In the genomic region with DNA sequence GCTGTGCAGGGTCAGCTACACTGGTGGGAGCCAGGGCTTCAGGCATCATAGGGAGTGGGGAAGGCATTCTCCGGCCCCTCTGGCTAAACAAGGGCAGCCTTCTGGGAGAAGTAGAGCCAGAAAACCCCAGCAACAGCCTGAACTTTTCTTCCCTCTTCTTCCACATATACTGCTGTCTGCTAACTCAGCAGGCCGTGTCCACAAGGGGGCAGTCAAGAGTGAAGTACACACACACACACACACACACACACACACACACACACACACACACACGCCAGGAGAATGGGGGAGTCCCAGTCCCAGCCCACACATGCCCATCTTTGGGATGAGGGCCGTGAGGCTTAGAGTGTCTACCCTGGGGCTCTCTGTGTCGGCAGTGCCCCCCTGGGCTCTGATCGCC, we compare ENCODE assay signal across 8 mouse cellular contexts.
A peak's percentile ranks its signal among the peaks of the same experiment; 100 is the strongest.
DNase-seq lines count a peak whose midpoint lies in the region; ATAC-seq and TF ChIP-seq lines count a peak whose summit lies in the region.

No protein-coding gene starts in this region.

- no peaks in the 10 kb centered on the region for H3K36me3 ChIP-seq in hindbrain, postnatal 0 days (ENCODE audit: insufficient read depth, low read length)
- H3K36me3 ChIP-seq in hindbrain, embryonic 14.5 days (replicated peaks; ENCODE audit: control insufficient read depth, insufficient read depth): no peaks in the 10 kb centered on the region
- H3K36me3 ChIP-seq in ES-E14 (ENCODE audit: control insufficient read depth, insufficient read depth, low read length, poor library complexity, severe bottlenecking): no peaks in the 10 kb centered on the region
- H3K36me3 ChIP-seq in liver, embryonic 12.5 days: no peaks in the 10 kb centered on the region
- H3K36me3 ChIP-seq in midbrain, embryonic 14.5 days (ENCODE audit: control insufficient read depth, insufficient read depth, low read length): no peaks in the 10 kb centered on the region

- peak; percentile 61 for TF ChIP-seq CTCF in hindbrain, postnatal 0 days (IDR thresholded peaks at IDR 0.05; ENCODE audit: low read depth)

- H3K4me3 ChIP-seq in hindbrain, postnatal 0 days (ENCODE audit: low read length): no peak overlapping the region
- H3K4me3 ChIP-seq in hindbrain, embryonic 14.5 days (replicated peaks; ENCODE audit: low read length): no peak overlapping the region
- 0 out of 4 replicates have a peak overlapping the region, but pooled peaks of 1 of the 2 experiments have one; percentile 3 for H3K4me3 ChIP-seq in ES-E14 (ENCODE audit: insufficient read depth in 1 of 2, low read depth in 1 of 2, low read length in 2 of 2, poor library complexity in 1 of 2, severe bottlenecking in 1 of 2)
- H3K4me3 ChIP-seq in liver, embryonic 12.5 days: peak overlapping the region; percentile 33
- no peak overlapping the region for H3K4me3 ChIP-seq in midbrain, embryonic 14.5 days (replicated peaks; ENCODE audit: low read depth, low read length)

- H3K27ac ChIP-seq in hindbrain, postnatal 0 days: no peak overlapping the region
- H3K27ac ChIP-seq in hindbrain, embryonic 14.5 days: no peak overlapping the region
- no peak overlapping the region for H3K27ac ChIP-seq in ES-E14 (ENCODE audit: insufficient read depth, low read depth, low read length, poor library complexity, severe bottlenecking)
- H3K27ac ChIP-seq in liver, embryonic 12.5 days: peak overlapping the region; percentile 81
- no peak overlapping the region for H3K27ac ChIP-seq in midbrain, embryonic 14.5 days (replicated peaks; ENCODE audit: low read depth, low read length)

- no peak for DNase-seq in hindbrain, postnatal 0 days (ENCODE audit: low spot score)
- DNase-seq in hindbrain, embryonic 14.5 days (ENCODE audit: low spot score): no peak
- DNase-seq in 416B (ENCODE audit: low read depth) (peak; percentile 55), ES-E14 (ENCODE audit: low read depth, low spot score) (peak; percentile 41)
- no peak for DNase-seq in ovary, adult 18-20 months (ENCODE audit: low spot score)
- no peak for DNase-seq in gastrocnemius, adult 18-20 months (ENCODE audit: low spot score)
- DNase-seq in midbrain, embryonic 14.5 days: no peak

- WGBS in hindbrain, postnatal 0 days: 84% methylated on average over 6 of the region's 6 CpGs
- WGBS in hindbrain, embryonic 14.5 days: 76% methylated on average over 6 of the region's 6 CpGs
- 33% methylated on average over 6 of the region's 6 CpGs for WGBS in liver, embryonic 12.5 days (ENCODE audit: insufficient replicate concordance)
- 82% methylated on average over 6 of the region's 6 CpGs for WGBS in midbrain, embryonic 14.5 days

- H3K4me1 ChIP-seq in hindbrain, postnatal 0 days (ENCODE audit: insufficient read depth, low read length): no peaks in the 10 kb centered on the region
- H3K4me1 ChIP-seq in hindbrain, embryonic 14.5 days (replicated peaks; ENCODE audit: control insufficient read depth, insufficient read depth, low read length): no peaks in the 10 kb centered on the region
- H3K4me1 ChIP-seq in ES-E14 (ENCODE audit: control insufficient read depth in 2 of 2, insufficient read depth in 2 of 2, low read length in 2 of 2, poor library complexity in 1 of 2): peaks cover 2 to 9% of the 10 kb centered on the region in 2 experiments; a peak in 1 of 4 replicates
- peaks cover 48% of the 10 kb centered on the region for H3K4me1 ChIP-seq in liver, embryonic 12.5 days
- H3K4me1 ChIP-seq in midbrain, embryonic 14.5 days (ENCODE audit: control insufficient read depth, insufficient read depth, low read length): no peaks in the 10 kb centered on the region

- no peak overlapping the region for H3K9ac ChIP-seq in hindbrain, postnatal 0 days (replicated peaks; ENCODE audit: low read length)
- no peak overlapping the region for H3K9ac ChIP-seq in hindbrain, embryonic 14.5 days
- no peak overlapping the region for H3K9ac ChIP-seq in ES-E14 (ENCODE audit: insufficient read depth, low read depth, low read length, poor library complexity, severe bottlenecking)
- H3K9ac ChIP-seq in liver, embryonic 12.5 days: 0 out of 2 replicates have a peak overlapping the region, but pooled peaks have one; percentile 8
- H3K9ac ChIP-seq in midbrain, embryonic 14.5 days (replicated peaks; ENCODE audit: low read length): no peak overlapping the region

- no peak overlapping the region for H3K4me2 ChIP-seq in hindbrain, postnatal 0 days (ENCODE audit: low read depth, low read length)
- no peak overlapping the region for H3K4me2 ChIP-seq in hindbrain, embryonic 14.5 days (replicated peaks)
- peak overlapping the region; percentile 65 for H3K4me2 ChIP-seq in liver, embryonic 12.5 days
- H3K4me2 ChIP-seq in midbrain, embryonic 14.5 days (ENCODE audit: low read length): no peak overlapping the region

- H3K9me3 ChIP-seq in hindbrain, postnatal 0 days (ENCODE audit: low read length): no peaks in the 10 kb centered on the region
- H3K9me3 ChIP-seq in hindbrain, embryonic 14.5 days (ENCODE audit: control insufficient read depth, low read length): no peaks in the 10 kb centered on the region
- no peaks in the 10 kb centered on the region for H3K9me3 ChIP-seq in ES-E14 (ENCODE audit: control insufficient read depth, insufficient read depth, low read depth, low read length)
- H3K9me3 ChIP-seq in liver, embryonic 12.5 days (replicated peaks): no peaks in the 10 kb centered on the region
- H3K9me3 ChIP-seq in midbrain, embryonic 14.5 days (ENCODE audit: control insufficient read depth, low read length): no peaks in the 10 kb centered on the region

- H3K27me3 ChIP-seq in hindbrain, postnatal 0 days (ENCODE audit: insufficient read depth, low read length): no peaks in the 10 kb centered on the region
- H3K27me3 ChIP-seq in hindbrain, embryonic 14.5 days (ENCODE audit: control insufficient read depth, insufficient read depth, low read length): no peaks in the 10 kb centered on the region
- H3K27me3 ChIP-seq in liver, embryonic 12.5 days (replicated peaks): peaks cover 19% of the 10 kb centered on the region
- no peaks in the 10 kb centered on the region for H3K27me3 ChIP-seq in midbrain, embryonic 14.5 days (ENCODE audit: control insufficient read depth, insufficient read depth, low read length)

- in situ Hi-C loops in ES-E14 (cut with MboI; ENCODE audit: low sequenced_read_pairs in 2 of 2, unreplicated experiment in 2 of 2): no loop called here

- no peak for ATAC-seq in hindbrain, postnatal 0 days
- no peak for ATAC-seq in hindbrain, embryonic 14.5 days (ENCODE audit: low FRiP score)
- ATAC-seq in liver, embryonic 12.5 days: peak; percentile 36
- ATAC-seq in midbrain, embryonic 14.5 days (ENCODE audit: low FRiP score, low TSS enrichment): no peak

TF ChIP-seq in ES-E14, 5 proteins besides CTCF, POLR2A, EP300 and RAD21:
- no peak for TF ChIP-seq CHD2 (IDR thresholded peaks at IDR 0.05; ENCODE audit: low read depth, low read length)
- no peak for TF ChIP-seq HCFC1 (IDR thresholded peaks at IDR 0.05; ENCODE audit: borderline replicate concordance, insufficient read depth, low read length)
- TF ChIP-seq ZC3H11A (IDR thresholded peaks at IDR 0.05; ENCODE audit: borderline replicate concordance, low read depth, low read length): no peak
- no peak for TF ChIP-seq ZNF384 (IDR thresholded peaks at IDR 0.05; ENCODE audit: low read depth, low read length)
- no peak for TF ChIP-seq MAFK (IDR thresholded peaks at IDR 0.05; ENCODE audit: insufficient read depth, low read depth, low read length)

Comparison
In these comparisons a context has a peak if more than half of its experiments do, and no peak if none do; other contexts are left out.
1. DNase-seq: peak in 416B (single experiment) and ES-E14 (single experiment); none in hindbrain, postnatal 0 days (single experiment), hindbrain, embryonic 14.5 days (single experiment), ovary, adult 18-20 months (single experiment), gastrocnemius, adult 18-20 months (single experiment) and midbrain, embryonic 14.5 days (single experiment).